Comparison of ENCODE assay signal across 8 mouse cellular contexts in genomic region chr15:27642895-27643294, GRCm38 (mm10). TPM values are rescaled to one million over a fixed set of nuclear protein-coding genes. Genes with fewer than 3 reads are reported as not detected.
DNase-seq lines count a peak whose midpoint lies in the region; ATAC-seq and TF ChIP-seq lines count a peak whose summit lies in the region.

No protein-coding gene starts in this region.

- peak; percentile 98 for ATAC-seq in megakaryocyte-erythroid progenitor cell, adult 5-6 weeks (replicated peaks; ENCODE audit: low FRiP score, low TSS enrichment, poor library complexity, severe bottlenecking)
- ATAC-seq in neural tube, embryonic 15.5 days (ENCODE audit: low FRiP score) = no peak

- peak; percentile 68 for TF ChIP-seq CTCF in cerebellum, adult 2 months (IDR thresholded peaks at IDR 0.05; ENCODE audit: borderline replicate concordance, insufficient read depth, low read depth, low read length)

- peak; percentile 49 to 57 for DNase-seq in cerebellum, adult 2 months
- DNase-seq in cerebellum, adult 8-10 months = no peak
- peak; percentile 54 to 60 for DNase-seq in left cerebral cortex, postnatal 14 days (ENCODE audit: low spot score in 2 of 2)
- no peak for DNase-seq in left cerebral cortex, adult 8-10 months (ENCODE audit: low spot score in 2 of 2)
- DNase-seq in adrenal gland, adult 2 months = peak; percentile 48
- peak; percentile 73 for DNase-seq in induced T-regulatory cell, adult 2 months (ENCODE audit: low read depth)

- no peaks in the 10 kb centered on the region for H3K27me3 ChIP-seq in cerebellum, adult 2 months (ENCODE audit: control insufficient read depth, insufficient read depth, low read length)
- H3K27me3 ChIP-seq in neural tube, embryonic 15.5 days (replicated peaks) = no peaks in the 10 kb centered on the region

- H3K9ac ChIP-seq in neural tube, embryonic 15.5 days (replicated peaks) = no peak overlapping the region

- H3K9me3 ChIP-seq in neural tube, embryonic 15.5 days (replicated peaks) = no peaks in the 10 kb centered on the region

- H3K27ac ChIP-seq in cerebellum, adult 2 months (ENCODE audit: insufficient read depth, low read length) = no peak overlapping the region
- H3K27ac ChIP-seq in neural tube, embryonic 15.5 days (replicated peaks) = no peak overlapping the region

- no peak overlapping the region for H3K4me3 ChIP-seq in cerebellum, adult 2 months (replicated peaks; ENCODE audit: insufficient read depth, low read depth, low read length)
- H3K4me3 ChIP-seq in neural tube, embryonic 15.5 days (replicated peaks) = no peak overlapping the region

- intact Hi-C loops in left cerebral cortex, postnatal 14 days (cut with DNase I) = no loop called here

- no peak overlapping the region for H3K4me2 ChIP-seq in neural tube, embryonic 15.5 days

- no peaks in the 10 kb centered on the region for H3K36me3 ChIP-seq in neural tube, embryonic 15.5 days

- no peaks in the 10 kb centered on the region for H3K4me1 ChIP-seq in cerebellum, adult 2 months (ENCODE audit: control insufficient read depth, insufficient read depth, low read length)
- H3K4me1 ChIP-seq in neural tube, embryonic 15.5 days = no peaks in the 10 kb centered on the region

- WGBS in cerebellum, adult 2 months = 87% methylated on average over 3 of the region's 3 CpGs
- 88% methylated on average over 3 of the region's 3 CpGs for WGBS in neural tube, embryonic 15.5 days

- TF ChIP-seq POLR2A in cerebellum, adult 2 months (IDR thresholded peaks at IDR 0.05; ENCODE audit: borderline replicate concordance, insufficient read depth, low read length) = no peak

RNA-seq across cellular contexts. Expression of gene Otulin, which starts 12.4 kb away (rescaled TPM):
- 26.0 and 26.6 TPM in 2 replicates for polyA plus RNA-seq in cerebellum, adult 2 months (2012; rRNA removed)
- 10 to 100 TPM; 20.8 to 23.1 TPM for total RNA-seq in left cerebral cortex, postnatal 14 days (2021)
- 10 to 100 TPM; 21.1 to 24.9 (median 21.9) TPM for total RNA-seq in left cerebral cortex, adult 8-10 months (2022)
- total RNA-seq in adrenal gland, adult 2 months (2021) = 10 to 100 TPM; 34.7 to 38.7 TPM
- polyA plus RNA-seq in adrenal gland, adult 2 months (2012; rRNA removed) = 19.4 and 31.2 TPM in 2 replicates
- 36.3 and 51.2 TPM in 2 replicates for total RNA-seq in megakaryocyte-erythroid progenitor cell, adult 5-6 weeks (2014; fragmentation: Nextera tagmentation)
- 31.0 and 32.2 TPM in 2 replicates for total RNA-seq in megakaryocyte-erythroid progenitor cell, adult 5-6 weeks (2017)
- 20.5 and 26.7 TPM in 2 replicates for polyA plus RNA-seq in neural tube, embryonic 15.5 days (2015; fragmentation: Nextera tagmentation; extraction: Ambion mirVana)

RNA-seq across cellular contexts. Expression of gene Otulinl, which starts 38.5 kb away (rescaled TPM):
- 5.4 and 6.5 TPM in 2 replicates for polyA plus RNA-seq in cerebellum, adult 2 months (2012; rRNA removed)
- total RNA-seq in left cerebral cortex, postnatal 14 days (2021) = 10 to 100 TPM; 28.8 to 33.1 TPM
- total RNA-seq in left cerebral cortex, adult 8-10 months (2022) = 10 to 100 TPM; 21.0 to 35.3 (median 28.7) TPM
- total RNA-seq in adrenal gland, adult 2 months (2021) = 1 to 10 TPM; 4.4 to 5.0 TPM
- polyA plus RNA-seq in adrenal gland, adult 2 months (2012; rRNA removed) = 1.2 and 1.5 TPM in 2 replicates
- 6.9 and 12.7 TPM in 2 replicates for total RNA-seq in megakaryocyte-erythroid progenitor cell, adult 5-6 weeks (2014; fragmentation: Nextera tagmentation)
- total RNA-seq in megakaryocyte-erythroid progenitor cell, adult 5-6 weeks (2017) = 3.6 and 4.0 TPM in 2 replicates
- 16.2 and 18.9 TPM in 2 replicates for polyA plus RNA-seq in neural tube, embryonic 15.5 days (2015; fragmentation: Nextera tagmentation; extraction: Ambion mirVana)

Comparison
In these comparisons a context has a peak if more than half of its experiments do, and no peak if none do; other contexts are left out.
1. DNase-seq: peak in cerebellum, adult 2 months (2 of 2), left cerebral cortex, postnatal 14 days (2 of 2), adrenal gland, adult 2 months (single experiment) and induced T-regulatory cell, adult 2 months (single experiment); none in cerebellum, adult 8-10 months (single experiment) and left cerebral cortex, adult 8-10 months (0 of 2).